Mouse (Mus musculus) neural tube, embryonic 14.5 days (tissue): ENCODE measurements at regions not wholly inside any gene's neighbourhood (a gene's known extent, or its start where the extent isn't known, plus 50 kb on each side); places are given as distances from the start of the nearest gene placed in this dataset.

Experiments used
- ATAC-seq: fragments of 200-750 bp; cut with Nextera tagmentation; 2 replicates; pipeline ENCODE4 v1.8.0; 2017; ENCODE audit warnings: low read depth, mild to moderate bottlenecking, moderate TSS enrichment, moderate library complexity
- H3K27ac ChIP-seq: fragments of 300-500 bp; sonication (generic); 2 replicates; pipeline ENCODE4 v1.5.1; 2014; ENCODE audit warnings: low read depth, mild to moderate bottlenecking, control low read depth, low read length, moderate library complexity, mixed read lengths
- H3K27me3 ChIP-seq: fragments of 300-500 bp; sonication (generic); 2 replicates; pipeline ENCODE4 v1.6.1; 2014; ENCODE audit warnings: low read length; ENCODE audit not compliant: control insufficient read depth, insufficient read depth
- H3K36me3 ChIP-seq: fragments of 300-500 bp; sonication (generic); 2 replicates; pipeline ENCODE4 v1.6.1; 2014; ENCODE audit warnings: low read length, mixed read lengths; ENCODE audit not compliant: control insufficient read depth, insufficient read depth
- H3K4me1 ChIP-seq: fragments of 300-500 bp; sonication (generic); 2 replicates; pipeline ENCODE4 v1.6.1; 2014; ENCODE audit warnings: low read length; ENCODE audit not compliant: control insufficient read depth, insufficient read depth
- H3K4me2 ChIP-seq: fragments of 300-500 bp; sonication (generic); 2 replicates; pipeline ENCODE4 v1.6.1; 2014; ENCODE audit warnings: mild to moderate bottlenecking, low read depth, low read length, control low read depth
- H3K4me3 ChIP-seq: fragments of 300-500 bp; sonication (generic); 2 replicates; pipeline ENCODE4 v1.5.1; 2014; ENCODE audit warnings: low read depth, low read length, control low read depth, mixed read lengths
- H3K9ac ChIP-seq: fragments of 300-500 bp; sonication (generic); replicated peaks from 2 replicates; pipeline ENCODE4 v1.6.1; 2014; ENCODE audit warnings: low read depth, mild to moderate bottlenecking, control low read depth, low read length, mixed read lengths
- H3K9me3 ChIP-seq: fragments of 300-500 bp; sonication (generic); 2 replicates; pipeline ENCODE4 v1.6.1; 2016; ENCODE audit warnings: low read length; ENCODE audit not compliant: control insufficient read depth
- WGBS: fragments of 180-500 bp; shearing (Covaris S2); extraction: QIAGEN DNeasy Blood & Tissue Kit; methylation state at CpG from one replicate; pipeline ENCODE4 v1.1.7; 2014; 5-methylcytosine and 5-hydroxymethylcytosine counted together

GRCm38 (mm10) chr15:67411657-67412056, 910.9 kb upstream of the Lrrc6 start:
- no peaks in the 10 kb centered on the region for H3K36me3 ChIP-seq
- H3K9me3 ChIP-seq, result no peaks in the 10 kb centered on the region
- H3K4me2 ChIP-seq, result no peak overlapping the region
- no peak for ATAC-seq
- no peaks in the 10 kb centered on the region for H3K4me1 ChIP-seq
- H3K27me3 ChIP-seq, result no peaks in the 10 kb centered on the region
- WGBS, result 87% methylated on average over 2 of the region's 2 CpGs
- H3K4me3 ChIP-seq, result no peak overlapping the region
- H3K27ac ChIP-seq, result no peak overlapping the region
- H3K9ac ChIP-seq, result no peak overlapping the region

- ATAC-seq, result no peak
- no peak overlapping the region for H3K27ac ChIP-seq
- no peaks in the 10 kb centered on the region for H3K27me3 ChIP-seq
- 90% methylated on average over 1 of the region's 1 CpGs for WGBS
- H3K9me3 ChIP-seq, result no peaks in the 10 kb centered on the region
- H3K4me3 ChIP-seq, result no peak overlapping the region
- no peak overlapping the region for H3K9ac ChIP-seq
- no peak overlapping the region for H3K4me2 ChIP-seq
- no peaks in the 10 kb centered on the region for H3K36me3 ChIP-seq
- no peaks in the 10 kb centered on the region for H3K4me1 ChIP-seq
Measured at GRCm38 (mm10) chr15:67410012-67410411, 909.3 kb upstream of the Lrrc6 start.

- WGBS, result 75% methylated on average over 9 of the region's 9 CpGs
Measured at GRCm38 (mm10) chr15:67408871-67409559, 908.3 kb upstream of the Lrrc6 start.

GRCm38 (mm10) chr15:67407244-67407643, 906.5 kb upstream of the Lrrc6 start:
- no peak for ATAC-seq
- Histone ChIP-seq H3K4me2 (no peak overlapping the region), H3K4me3 (no peak overlapping the region), H3K9me3 (no peaks in the 10 kb centered on the region), H3K27me3 (no peaks in the 10 kb centered on the region), H3K9ac (no peak overlapping the region), H3K4me1 (no peaks in the 10 kb centered on the region), H3K36me3 (no peaks in the 10 kb centered on the region), H3K27ac (no peak overlapping the region)
- 76% methylated on average over 2 of the region's 2 CpGs for WGBS

More at GRCm38 (mm10) chr15:67408871-67409559, 908.3 kb upstream of the Lrrc6 start:
- H3K36me3 ChIP-seq, result no peaks in the 10 kb centered on the region
- no peaks in the 10 kb centered on the region for H3K4me1 ChIP-seq
- H3K4me2 ChIP-seq, result no peak overlapping the region
- no peak overlapping the region for H3K4me3 ChIP-seq
- no peaks in the 10 kb centered on the region for H3K27me3 ChIP-seq
- no peak overlapping the region for H3K9ac ChIP-seq
- H3K27ac ChIP-seq, result no peak overlapping the region
- H3K9me3 ChIP-seq, result no peaks in the 10 kb centered on the region
- no peak for ATAC-seq

- Histone ChIP-seq H3K36me3 (no peaks in the 10 kb centered on the region), H3K27ac (no peak overlapping the region), H3K9ac (no peak overlapping the region), H3K9me3 (no peaks in the 10 kb centered on the region), H3K4me3 (no peak overlapping the region), H3K4me1 (no peaks in the 10 kb centered on the region), H3K4me2 (no peak overlapping the region), H3K27me3 (no peaks in the 10 kb centered on the region)
- no peak for ATAC-seq
- 56% methylated on average over 2 of the region's 2 CpGs for WGBS
Measured at GRCm38 (mm10) chr15:67405523-67405922, 904.8 kb upstream of the Lrrc6 start.

GRCm38 (mm10) chr15:67405011-67405410, 904.3 kb upstream of the Lrrc6 start:
- no peak for ATAC-seq
- no peaks in the 10 kb centered on the region for H3K4me1 ChIP-seq
- H3K36me3 ChIP-seq, result no peaks in the 10 kb centered on the region
- no peak overlapping the region for H3K4me3 ChIP-seq
- H3K27ac ChIP-seq, result no peak overlapping the region
- no peak overlapping the region for H3K4me2 ChIP-seq
- no peak overlapping the region for H3K9ac ChIP-seq
- 84% methylated on average over 2 of the region's 2 CpGs for WGBS
- no peaks in the 10 kb centered on the region for H3K27me3 ChIP-seq
- no peaks in the 10 kb centered on the region for H3K9me3 ChIP-seq

- Histone ChIP-seq H3K4me2 (no peak overlapping the region), H3K4me1 (no peaks in the 10 kb centered on the region), H3K36me3 (no peaks in the 10 kb centered on the region), H3K9me3 (no peaks in the 10 kb centered on the region), H3K4me3 (no peak overlapping the region), H3K9ac (no peak overlapping the region), H3K27ac (no peak overlapping the region), H3K27me3 (no peaks in the 10 kb centered on the region)
- ATAC-seq, result no peak
Measured at GRCm38 (mm10) chr15:67402310-67402709, 901.6 kb upstream of the Lrrc6 start.

GRCm38 (mm10) chr15:67397269-67397668, 896.6 kb upstream of the Lrrc6 start:
- 88% methylated on average over 5 of the region's 5 CpGs for WGBS
- Histone ChIP-seq H3K36me3 (no peaks in the 10 kb centered on the region), H3K9ac (no peak overlapping the region), H3K27me3 (no peaks in the 10 kb centered on the region), H3K4me3 (no peak overlapping the region), H3K27ac (no peak overlapping the region), H3K9me3 (no peaks in the 10 kb centered on the region), H3K4me1 (no peaks in the 10 kb centered on the region), H3K4me2 (no peak overlapping the region)
- ATAC-seq, result no peak

GRCm38 (mm10) chr15:67395114-67395513, 894.4 kb upstream of the Lrrc6 start:
- no peaks in the 10 kb centered on the region for H3K27me3 ChIP-seq
- no peak overlapping the region for H3K9ac ChIP-seq
- no peaks in the 10 kb centered on the region for H3K9me3 ChIP-seq
- H3K4me2 ChIP-seq, result no peak overlapping the region
- WGBS, result 96% methylated on average over 1 of the region's 1 CpGs
- no peaks in the 10 kb centered on the region for H3K4me1 ChIP-seq
- no peak overlapping the region for H3K27ac ChIP-seq
- ATAC-seq, result no peak
- no peaks in the 10 kb centered on the region for H3K36me3 ChIP-seq
- H3K4me3 ChIP-seq, result no peak overlapping the region
